Mouse (Mus musculus) embryonic fibroblast, embryonic 13.5 days (primary cell): ENCODE results near the gene Fyttd1. TPM values are rescaled to one million over a fixed set of nuclear protein-coding genes. Genes with fewer than 3 reads are reported as not detected.

Experiments used
- H3K27ac ChIP-seq: 2 replicates; pipeline ENCODE4 v1.5.1; 2012; ENCODE audit warnings: low read length, control low read depth, inconsistent platforms; ENCODE audit not compliant: insufficient read depth
- H3K4me1 ChIP-seq: 2 replicates; pipeline ENCODE4 v1.6.1; 2011; ENCODE audit warnings: low read length; ENCODE audit not compliant: control insufficient read depth, insufficient read depth
- H3K4me3 ChIP-seq: 2 replicates; pipeline ENCODE4 v1.5.1; 2011; ENCODE audit warnings: mild to moderate bottlenecking, control low read depth, low read length; ENCODE audit not compliant: insufficient read depth
- CTCF ChIP-seq: IDR thresholded peaks from 2 replicates; pipeline ENCODE4 v1.5.1; 2011; ENCODE audit warnings: mild to moderate bottlenecking, control low read depth, low read length, moderate library complexity, borderline replicate concordance; ENCODE audit not compliant: insufficient read depth
- POLR2A ChIP-seq: IDR thresholded peaks from 2 replicates; pipeline ENCODE4 v1.6.1; 2011; ENCODE audit warnings: low read depth, mild to moderate bottlenecking, control low read depth, low read length, moderate library complexity
- polyA plus RNA-seq: library from polyadenylated mRNA; stranded (reverse); fragments of >200 nt; gene quantifications from 2 replicates; pipeline ENCODE4 v1.2.4, GENCODE M21; 2011; ENCODE audit warnings: low read depth; ENCODE audit not compliant: missing spikeins, insufficient read length

The Fyttd1 gene
- polyA plus RNA-seq, result 108 and 115 TPM in 2 replicates

- Histone ChIP-seq H3K4me3 (peak within 1 kb of the TSS; percentile 97), H3K27ac (peak within 1 kb of the TSS; percentile 36), H3K4me1 (peaks cover 6% of the 10 kb centered on the region; the same call in 1 of the 2 replicates)
- TF ChIP-seq POLR2A (peak; percentile 87), CTCF (no peak)
Measured at GRCm38 (mm10) chr16:32877343-32878156, at the start of gene Fyttd1, which contains the start of gene Rubcn. Gene Fyttd1, plus strand, starts transcription at chr16:32877500. Gene Rubcn, minus strand, starts transcription at chr16:32877766.

DNA sequence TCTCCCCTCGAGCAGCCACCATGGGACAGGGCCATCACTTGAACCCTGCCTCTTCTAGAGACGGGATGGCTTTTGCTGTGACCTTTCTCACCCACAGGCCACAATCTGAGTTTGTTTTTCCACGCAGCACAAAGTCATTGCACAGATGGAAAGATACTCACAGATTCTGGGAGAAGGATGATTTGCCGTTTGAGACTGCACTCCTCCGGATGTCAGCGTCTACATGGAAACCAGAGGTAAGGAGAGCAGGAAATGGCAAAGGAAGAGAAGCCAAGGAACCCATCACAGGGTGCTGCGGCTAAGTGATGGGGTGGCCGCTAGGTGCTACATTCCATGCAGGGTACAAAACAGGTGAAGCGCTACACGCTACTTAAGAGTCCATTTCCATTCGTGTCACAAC, 48.2 kb upstream of the Fyttd1 start:
- TF ChIP-seq CTCF (no peak), POLR2A (no peak)
- Histone ChIP-seq H3K4me3 (no peak overlapping the region), H3K4me1 (peaks cover 4% of the 10 kb centered on the region; the same call in 1 of the 2 replicates), H3K27ac (no peak overlapping the region)

GRCm38 (mm10) chr16:32831501-32831900, 45.8 kb upstream of the Fyttd1 start:
- Histone ChIP-seq H3K4me1 (peaks cover 4% of the 10 kb centered on the region; the same call in 1 of the 2 replicates), H3K27ac (no peak overlapping the region), H3K4me3 (no peak overlapping the region)
- TF ChIP-seq POLR2A, result no peak
- no peak for TF ChIP-seq CTCF

GRCm38 (mm10) chr16:32847103-32847502, 30.2 kb upstream of the Fyttd1 start:
- H3K27ac ChIP-seq, result no peak overlapping the region
- no peaks in the 10 kb centered on the region for H3K4me1 ChIP-seq
- TF ChIP-seq CTCF (no peak), POLR2A (no peak)
- H3K4me3 ChIP-seq, result no peak overlapping the region

GRCm38 (mm10) chr16:32849042-32849830, 28.1 kb upstream of the Fyttd1 start:
- no peak overlapping the region for H3K27ac ChIP-seq
- no peak overlapping the region for H3K4me3 ChIP-seq
- H3K4me1 ChIP-seq, result no peaks in the 10 kb centered on the region
- no peak for TF ChIP-seq POLR2A
- TF ChIP-seq CTCF, result no peak

- H3K4me3 ChIP-seq, result no peak overlapping the region
- TF ChIP-seq CTCF (no peak), POLR2A (no peak)
- H3K4me1 ChIP-seq, result peaks cover 9% of the 10 kb centered on the region
- peak overlapping the region; percentile 3; the same call in 1 of the 2 replicates for H3K27ac ChIP-seq
Measured at GRCm38 (mm10) chr16:32853492-32854049, 23.7 kb upstream of the Fyttd1 start.

- TF ChIP-seq POLR2A, result no peak
- no peak for TF ChIP-seq CTCF
- H3K27ac ChIP-seq, result no peak overlapping the region
Measured at GRCm38 (mm10) chr16:32854050-32854571, 23.2 kb upstream of the Fyttd1 start.

DNA sequence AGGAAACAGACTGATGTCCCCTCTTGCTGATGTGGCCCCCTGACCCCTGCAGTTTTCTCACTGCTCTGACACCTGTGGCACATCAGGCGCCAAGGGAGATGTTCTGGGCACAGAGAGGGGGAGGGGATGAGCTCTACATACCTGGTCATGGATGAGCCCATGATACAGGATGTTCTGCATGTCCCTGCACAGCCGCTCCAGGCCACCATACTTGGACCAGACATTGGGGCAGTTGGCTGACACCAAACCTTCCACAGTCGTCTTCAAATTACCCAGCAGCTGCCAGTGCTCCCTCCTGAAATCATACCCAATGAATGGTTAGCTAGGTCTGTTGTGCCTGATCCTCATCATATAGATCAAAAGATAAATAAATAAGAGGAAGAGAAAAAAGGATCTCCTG, 20.5 kb upstream of the Fyttd1 start:
- no peak overlapping the region for H3K27ac ChIP-seq
- peaks cover 16% of the 10 kb centered on the region for H3K4me1 ChIP-seq
- H3K4me3 ChIP-seq, result no peak overlapping the region
- TF ChIP-seq CTCF (no peak), POLR2A (no peak)

More at GRCm38 (mm10) chr16:32854050-32854571, 23.2 kb upstream of the Fyttd1 start:
- H3K4me1 ChIP-seq, result peaks cover 11% of the 10 kb centered on the region
- H3K4me3 ChIP-seq, result no peak overlapping the region

- peak overlapping the region; percentile 99 for H3K27ac ChIP-seq
- H3K4me1 ChIP-seq, result peaks cover 16% of the 10 kb centered on the region
- no peak for TF ChIP-seq CTCF
- no peak for TF ChIP-seq POLR2A
- H3K4me3 ChIP-seq, result no peak overlapping the region
Measured at GRCm38 (mm10) chr16:32858356-32858755, 18.9 kb upstream of the Fyttd1 start.
